Mouse (Mus musculus) liver, adult 2 months (tissue): ENCODE measurements at regions not wholly inside any gene's neighbourhood (a gene's known extent, or its start where the extent isn't known, plus 50 kb on each side); places are given as distances from the start of the nearest gene placed in this dataset.

ENCODE experiments used
- DNase-seq: peaks from one replicate; pipeline ENCODE4 v3.0.0-alpha.2; 2011; ENCODE audit warnings: low read depth, low spot score; ENCODE audit errors: extremely low read depth
- H3K27ac ChIP-seq: fragments of 200-500 bp; replicated peaks from 2 replicates; pipeline ENCODE4 v1.5.1; 2012; ENCODE audit warnings: low read depth, mild to moderate bottlenecking, control low read depth, inconsistent platforms, low read length; ENCODE audit not compliant: insufficient read depth
- H3K27me3 ChIP-seq: fragments of 200-500 bp; 2 replicates; pipeline ENCODE4 v1.6.1; 2012; ENCODE audit warnings: mild to moderate bottlenecking, moderate library complexity, low read length, inconsistent platforms; ENCODE audit not compliant: control insufficient read depth, insufficient read depth
- H3K36me3 ChIP-seq: fragments of 200-500 bp; 2 replicates; pipeline ENCODE4 v1.6.1; 2012; ENCODE audit warnings: low read length, inconsistent platforms; ENCODE audit not compliant: control insufficient read depth, insufficient read depth
- H3K4me1 ChIP-seq: fragments of 200-500 bp; 2 replicates; pipeline ENCODE4 v1.6.1; 2011; ENCODE audit warnings: low read length; ENCODE audit not compliant: control insufficient read depth, insufficient read depth
- H3K4me3 ChIP-seq: fragments of 200-500 bp; 2 replicates; pipeline ENCODE4 v1.5.1; 2011; ENCODE audit warnings: low read depth, mild to moderate bottlenecking, control low read depth, low read length, moderate library complexity; ENCODE audit not compliant: insufficient read depth
- H3K79me2 ChIP-seq: fragments of 200-500 bp; 2 replicates; pipeline ENCODE4 v1.6.1; 2012; ENCODE audit warnings: inconsistent platforms, mild to moderate bottlenecking, low read length, moderate library complexity; ENCODE audit not compliant: control insufficient read depth, insufficient read depth
- H3K9ac ChIP-seq: fragments of 200-500 bp; 2 replicates; pipeline ENCODE4 v1.6.1; 2012; ENCODE audit warnings: low read depth, mild to moderate bottlenecking, control low read depth, inconsistent platforms, low read length
- CTCF ChIP-seq: fragments of 200-500 bp; IDR thresholded peaks from 2 replicates; pipeline ENCODE4 v1.5.1; 2011; ENCODE audit warnings: low read depth, low read length, control low read depth
- POLR2A ChIP-seq: fragments of 200-500 bp; IDR thresholded peaks from 2 replicates; pipeline ENCODE4 v1.6.1; 2011; ENCODE audit warnings: low read length, control low read depth; ENCODE audit not compliant: insufficient read depth; ENCODE audit errors: extremely low read depth
- WGBS: fragments of 180-500 bp; shearing (Covaris S2); methylation state at CpG from one replicate; pipeline ENCODE4 v1.1.7; 2018; 5-methylcytosine and 5-hydroxymethylcytosine counted together

DNA sequence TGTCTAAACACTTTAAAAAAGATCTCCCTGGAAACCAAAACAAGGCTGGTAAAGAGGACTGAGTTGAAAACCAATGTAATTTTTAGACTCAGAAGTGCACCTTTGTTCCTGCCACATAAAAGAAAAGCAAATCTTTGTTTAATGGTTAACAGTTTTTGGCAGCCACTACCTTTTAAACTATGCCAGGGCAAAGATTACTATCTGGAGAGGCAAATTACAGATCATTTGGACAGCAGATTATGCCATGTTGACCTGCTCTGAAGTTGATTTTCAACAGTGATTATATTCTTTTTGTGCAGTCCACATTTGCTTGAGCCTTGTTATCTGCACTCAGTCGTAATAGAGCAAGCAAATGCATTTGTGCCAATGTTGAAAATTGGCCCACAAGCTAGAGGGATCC is 76.4 kb upstream of the Mid1 start:
- no peaks in the 10 kb centered on the region for H3K79me2 ChIP-seq

More for the DNA sequence above, 76.4 kb upstream of the Mid1 start:
- no peak overlapping the region for H3K27ac ChIP-seq
- H3K9ac ChIP-seq, result no peak overlapping the region
- TF ChIP-seq POLR2A, result no peak
- no peak for TF ChIP-seq CTCF
- H3K4me1 ChIP-seq, result peaks cover 4% of the 10 kb centered on the region; the same call in 1 of the 2 replicates
- peak; percentile 96 for DNase-seq
- H3K36me3 ChIP-seq, result no peaks in the 10 kb centered on the region
- WGBS, result 13% methylated on average over 1 of the region's 1 CpGs
- H3K4me3 ChIP-seq, result no peak overlapping the region
- H3K27me3 ChIP-seq, result no peaks in the 10 kb centered on the region
